Comparison of ENCODE assay signal across 9 mouse cellular contexts in the genomic region with DNA sequence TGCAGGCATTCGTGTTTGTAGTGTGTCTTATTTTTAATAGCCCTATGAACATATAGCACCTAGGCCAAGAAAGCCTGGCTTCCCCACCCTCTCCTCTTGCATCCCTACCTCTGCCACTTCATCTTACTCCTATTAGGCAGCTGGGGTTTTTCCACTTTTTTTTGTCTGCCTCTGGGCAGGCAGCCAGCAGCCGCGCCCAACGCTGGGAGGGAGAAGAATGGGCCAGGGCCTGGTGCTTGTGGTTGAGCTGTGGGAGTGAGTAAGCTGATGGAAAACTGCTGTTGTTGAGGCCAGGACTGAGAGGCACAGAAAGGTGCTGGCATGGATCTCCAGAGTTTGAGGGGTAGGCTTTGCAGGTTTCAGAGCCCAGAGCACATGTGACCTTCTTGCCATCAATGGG. TPM values are rescaled to one million over a fixed set of nuclear protein-coding genes. Genes with fewer than 3 reads are reported as not detected.
A peak's percentile ranks its signal among the peaks of the same experiment; 100 is the strongest.
DNase-seq lines count a peak whose midpoint lies in the region; ATAC-seq lines count a peak whose summit lies in the region.
"Had no signal": no experiment of that assay in that cellular context is flagged by ENCODE, and none has a peak within 500 bp of the region (broad histone marks: within the 10 kb centered on the region; RNA-seq: fewer than 3 reads in every experiment).

No protein-coding gene starts in this region.

- no peak overlapping the region for H3K4me2 ChIP-seq in neural tube, embryonic 13.5 days
- H3K4me2 ChIP-seq in lung, embryonic 15.5 days, result no peak overlapping the region; the same call in 1 of the 2 replicates
- H3K4me2 ChIP-seq in stomach, embryonic 15.5 days, result no peak overlapping the region

- no peaks in the 10 kb centered on the region for H3K9me3 ChIP-seq in neural tube, embryonic 13.5 days
- H3K9me3 ChIP-seq in lung, embryonic 15.5 days, result no peaks in the 10 kb centered on the region
- no peaks in the 10 kb centered on the region for H3K9me3 ChIP-seq in stomach, embryonic 15.5 days

- ATAC-seq in neural tube, embryonic 13.5 days (ENCODE audit: low read depth), result peak; percentile 61; the same call in 1 of the 2 replicates
- peak; percentile 50 for ATAC-seq in common myeloid progenitor, adult 5-6 weeks (replicated peaks; ENCODE audit: low read depth, poor library complexity, severe bottlenecking)
- ATAC-seq in granulocyte monocyte progenitor cell, adult 5-6 weeks (replicated peaks; ENCODE audit: poor library complexity, severe bottlenecking), result peak; percentile 65
- peak; percentile 74 for ATAC-seq in lung, embryonic 15.5 days (ENCODE audit: borderline replicate concordance, extremely low read depth, low FRiP score, low TSS enrichment)
- peak; percentile 75 for ATAC-seq in stomach, embryonic 15.5 days (ENCODE audit: insufficient read depth, low FRiP score, low read depth)

- H3K9ac ChIP-seq in neural tube, embryonic 13.5 days, result no peak overlapping the region
- H3K9ac ChIP-seq in lung, embryonic 15.5 days, result no peak overlapping the region
- no peak overlapping the region for H3K9ac ChIP-seq in stomach, embryonic 15.5 days

- no peaks in the 10 kb centered on the region for H3K27me3 ChIP-seq in neural tube, embryonic 13.5 days
- H3K27me3 ChIP-seq in lung, embryonic 15.5 days, result no peaks in the 10 kb centered on the region
- H3K27me3 ChIP-seq in stomach, embryonic 15.5 days (replicated peaks), result no peaks in the 10 kb centered on the region

- 56% methylated on average over 4 of the region's 4 CpGs for WGBS in neural tube, embryonic 13.5 days
- WGBS in lung, embryonic 15.5 days, result 10% methylated on average over 4 of the region's 4 CpGs
- 24% methylated on average over 4 of the region's 4 CpGs for WGBS in stomach, embryonic 15.5 days

- H3K4me1 ChIP-seq in neural tube, embryonic 13.5 days (replicated peaks), result peaks cover 9% of the 10 kb centered on the region
- peaks cover 31% of the 10 kb centered on the region for H3K4me1 ChIP-seq in lung, embryonic 15.5 days
- H3K4me1 ChIP-seq in stomach, embryonic 15.5 days, result peaks cover 22% of the 10 kb centered on the region

- no peaks in the 10 kb centered on the region for H3K36me3 ChIP-seq in neural tube, embryonic 13.5 days
- H3K36me3 ChIP-seq in lung, embryonic 15.5 days, result no peaks in the 10 kb centered on the region
- H3K36me3 ChIP-seq in stomach, embryonic 15.5 days, result no peaks in the 10 kb centered on the region

- H3K4me3 ChIP-seq in neural tube, embryonic 13.5 days, result no peak overlapping the region
- H3K4me3 ChIP-seq in lung, embryonic 15.5 days, result no peak overlapping the region
- H3K4me3 ChIP-seq in stomach, embryonic 15.5 days (replicated peaks), result no peak overlapping the region

- H3K27ac ChIP-seq in neural tube, embryonic 13.5 days (replicated peaks), result no peak overlapping the region
- peak overlapping the region; percentile 83 for H3K27ac ChIP-seq in lung, embryonic 15.5 days
- H3K27ac ChIP-seq in stomach, embryonic 15.5 days, result peak overlapping the region; percentile 88

- no peak for DNase-seq in neural tube, embryonic 10.5 days (ENCODE audit: extremely low spot score, low spot score)
- DNase-seq in kidney, adult 18-20 months, result peak; percentile 62
- no peak for DNase-seq in cerebellum, adult 18-20 months

RNA-seq across cellular contexts. Expression of gene S100a4, which starts 0.8 kb away (rescaled TPM):
- polyA plus RNA-seq in neural tube, embryonic 13.5 days (2015; fragmentation: Nextera tagmentation; extraction: Ambion mirVana), result not detected in 2 replicates
- 15.1 and 35.7 TPM in 2 replicates for total RNA-seq in common myeloid progenitor, adult 5-6 weeks (2017)
- total RNA-seq in granulocyte monocyte progenitor cell, adult 5-6 weeks (2014; fragmentation: Nextera tagmentation), result 20.4 and 46.6 TPM in 2 replicates
- total RNA-seq in granulocyte monocyte progenitor cell, adult 5-6 weeks (2017), result 21.0 and 41.8 TPM in 2 replicates
- polyA plus RNA-seq in lung, embryonic 15.5 days (2015; fragmentation: Nextera tagmentation; extraction: Ambion mirVana), result 6.0 and 8.9 TPM in 2 replicates
- polyA plus RNA-seq in stomach, embryonic 15.5 days (2015; fragmentation: Nextera tagmentation; extraction: Ambion mirVana), result 13.0 and 13.6 TPM in 2 replicates

RNA-seq across cellular contexts. Expression of gene Gm42674, which starts 2.7 kb away (rescaled TPM):
- not detected in 2 replicates for polyA plus RNA-seq in neural tube, embryonic 13.5 days (2015; fragmentation: Nextera tagmentation; extraction: Ambion mirVana)
- not detected in 2 replicates for total RNA-seq in common myeloid progenitor, adult 5-6 weeks (2017)
- not detected in 2 replicates for total RNA-seq in granulocyte monocyte progenitor cell, adult 5-6 weeks (2014; fragmentation: Nextera tagmentation)
- total RNA-seq in granulocyte monocyte progenitor cell, adult 5-6 weeks (2017), result not detected in 2 replicates
- not detected in 2 replicates for polyA plus RNA-seq in lung, embryonic 15.5 days (2015; fragmentation: Nextera tagmentation; extraction: Ambion mirVana)
- not detected in 2 replicates for polyA plus RNA-seq in stomach, embryonic 15.5 days (2015; fragmentation: Nextera tagmentation; extraction: Ambion mirVana)
- total RNA-seq: liver, adult 2 months had no signal
- polyA plus RNA-seq: liver, adult 2 months had no signal

RNA-seq across cellular contexts. Expression of gene S100a5, which starts 3.9 kb away (rescaled TPM):
- polyA plus RNA-seq in neural tube, embryonic 13.5 days (2015; fragmentation: Nextera tagmentation; extraction: Ambion mirVana), result not detected in 2 replicates
- total RNA-seq in common myeloid progenitor, adult 5-6 weeks (2017), result not detected in 2 replicates
- not detected in 2 replicates for total RNA-seq in granulocyte monocyte progenitor cell, adult 5-6 weeks (2014; fragmentation: Nextera tagmentation)
- total RNA-seq in granulocyte monocyte progenitor cell, adult 5-6 weeks (2017), result not detected in 2 replicates
- polyA plus RNA-seq in lung, embryonic 15.5 days (2015; fragmentation: Nextera tagmentation; extraction: Ambion mirVana), result not detected in 2 replicates
- 4.5 and 6.5 TPM in 2 replicates for polyA plus RNA-seq in stomach, embryonic 15.5 days (2015; fragmentation: Nextera tagmentation; extraction: Ambion mirVana)
- total RNA-seq: liver, adult 2 months had no signal
- polyA plus RNA-seq: liver, adult 2 months had no signal

RNA-seq across cellular contexts. Expression of gene S100a6, which starts 8.3 kb away (rescaled TPM):
- polyA plus RNA-seq in neural tube, embryonic 13.5 days (2015; fragmentation: Nextera tagmentation; extraction: Ambion mirVana), result 28.2 and 28.4 TPM in 2 replicates
- total RNA-seq in common myeloid progenitor, adult 5-6 weeks (2017), result 8.0 and 14.7 TPM in 2 replicates
- total RNA-seq in granulocyte monocyte progenitor cell, adult 5-6 weeks (2014; fragmentation: Nextera tagmentation), result 3.6 and 13.4 TPM in 2 replicates
- 13.0 and 18.6 TPM in 2 replicates for total RNA-seq in granulocyte monocyte progenitor cell, adult 5-6 weeks (2017)
- 148 and 158 TPM in 2 replicates for polyA plus RNA-seq in lung, embryonic 15.5 days (2015; fragmentation: Nextera tagmentation; extraction: Ambion mirVana)
- 503 and 642 TPM in 2 replicates for polyA plus RNA-seq in stomach, embryonic 15.5 days (2015; fragmentation: Nextera tagmentation; extraction: Ambion mirVana)

RNA-seq across cellular contexts. Expression of gene S100a2, which starts 14.4 kb away (rescaled TPM):
- not detected in 2 replicates for polyA plus RNA-seq in neural tube, embryonic 13.5 days (2015; fragmentation: Nextera tagmentation; extraction: Ambion mirVana)
- not detected in 2 replicates for total RNA-seq in common myeloid progenitor, adult 5-6 weeks (2017)
- not detected in 2 replicates for total RNA-seq in granulocyte monocyte progenitor cell, adult 5-6 weeks (2014; fragmentation: Nextera tagmentation)
- not detected in 2 replicates for total RNA-seq in granulocyte monocyte progenitor cell, adult 5-6 weeks (2017)
- not detected in 2 replicates for polyA plus RNA-seq in lung, embryonic 15.5 days (2015; fragmentation: Nextera tagmentation; extraction: Ambion mirVana)
- not detected in 2 replicates for polyA plus RNA-seq in stomach, embryonic 15.5 days (2015; fragmentation: Nextera tagmentation; extraction: Ambion mirVana)
- total RNA-seq: liver, adult 2 months had no signal
- polyA plus RNA-seq: liver, adult 2 months had no signal
